Mouse (Mus musculus) midbrain, embryonic 16.5 days (tissue): ENCODE measurements around the gene Sult2b1. TPM values are rescaled to one million over a fixed set of nuclear protein-coding genes. Genes with fewer than 3 reads are reported as not detected.

Source experiments
- ATAC-seq: fragments of 200-750 bp; cut with Nextera tagmentation; 2 replicates; pipeline ENCODE4 v1.8.0; 2017; ENCODE audit warnings: moderate TSS enrichment
- H3K27ac ChIP-seq: fragments of 300-500 bp; sonication (generic); 2 replicates; pipeline ENCODE4 v1.5.1; 2014; ENCODE audit warnings: mild to moderate bottlenecking, low read length, mixed read lengths
- H3K27me3 ChIP-seq: fragments of 300-500 bp; sonication (generic); 2 replicates; pipeline ENCODE4 v1.6.1; 2014; ENCODE audit warnings: low read depth, low read length, mixed read lengths; ENCODE audit not compliant: control insufficient read depth, insufficient read depth
- H3K36me3 ChIP-seq: fragments of 300-500 bp; sonication (generic); 2 replicates; pipeline ENCODE4 v1.6.1; 2014; ENCODE audit warnings: mild to moderate bottlenecking, low read length, moderate library complexity, mixed read lengths; ENCODE audit not compliant: control insufficient read depth, insufficient read depth
- H3K4me1 ChIP-seq: fragments of 300-500 bp; sonication (generic); 2 replicates; pipeline ENCODE4 v1.6.1; 2014; ENCODE audit warnings: mild to moderate bottlenecking, low read length, mixed read lengths; ENCODE audit not compliant: control insufficient read depth, insufficient read depth
- H3K4me2 ChIP-seq: fragments of 300-500 bp; sonication (generic); 2 replicates; pipeline ENCODE4 v1.6.1; 2014; ENCODE audit warnings: mild to moderate bottlenecking, low read length, mixed read lengths
- H3K4me3 ChIP-seq: fragments of 300-500 bp; sonication (generic); 2 replicates; pipeline ENCODE4 v1.5.1; 2014; ENCODE audit warnings: low read depth, mild to moderate bottlenecking, low read length, moderate library complexity, mixed read lengths
- H3K9ac ChIP-seq: fragments of 300-500 bp; sonication (generic); 2 replicates; pipeline ENCODE4 v1.6.1; 2014; ENCODE audit warnings: low read depth, low read length, mixed read lengths
- H3K9me3 ChIP-seq: fragments of 300-500 bp; sonication (generic); replicated peaks from 2 replicates; pipeline ENCODE4 v1.6.1; 2014; ENCODE audit warnings: mild to moderate bottlenecking, low read length, mixed read lengths; ENCODE audit not compliant: control insufficient read depth, poor library complexity, severe bottlenecking
- WGBS: fragments of 180-500 bp; shearing (Covaris S2); extraction: QIAGEN DNeasy Blood & Tissue Kit; methylation state at CpG from one replicate; pipeline ENCODE4 v1.1.7; 2014; 5-methylcytosine and 5-hydroxymethylcytosine counted together
- polyA plus RNA-seq: library from polyadenylated mRNA; unstranded; fragments of >200 nt; fragmentation: Nextera tagmentation; extraction: Ambion mirVana; gene quantifications from 2 replicates; pipeline ENCODE4 v1.2.1, GENCODE M21; 2015

Gene Sult2b1
- polyA plus RNA-seq, 1 experiment from 2014 or later = 6.4 TPM

GRCm38 (mm10) chr7:45704730-45705442, 79.6 kb downstream of the Sult2b1 start, which contains the start of gene Dbp:
Gene Dbp, plus strand, starts transcription at chr7:45705088.
- Histone ChIP-seq H3K4me3 (peak within 1 kb of the TSS; percentile 62), H3K4me2 (peak within 1 kb of the TSS; percentile 98)
- WGBS = 0% methylated on average over 36 of the region's 36 CpGs

DNA sequence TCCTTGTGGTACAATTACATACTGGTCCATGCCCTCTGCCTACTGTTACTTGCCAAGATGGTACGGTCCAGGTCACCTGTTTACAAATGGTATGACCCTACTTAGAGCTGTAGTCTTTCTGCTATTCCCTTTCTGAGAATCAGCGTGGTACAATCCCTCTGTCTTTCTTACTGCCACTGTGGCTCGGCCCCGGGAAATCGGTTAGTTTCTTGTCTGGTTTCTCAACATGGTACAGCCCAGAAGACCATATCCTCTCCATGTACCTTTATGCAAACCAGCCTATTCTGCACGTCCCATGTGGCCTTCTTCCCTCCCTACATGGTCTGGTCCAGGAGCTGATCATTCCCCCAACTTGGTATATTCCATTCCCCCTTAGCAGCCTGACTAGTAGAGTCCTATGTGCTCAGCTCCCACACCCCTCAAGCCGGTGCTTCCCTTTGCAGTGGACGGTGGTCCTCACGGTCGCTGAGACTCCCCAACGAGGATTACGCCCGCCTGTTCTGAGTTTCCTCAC, 80.4 kb downstream of the Sult2b1 start:
- H3K4me3 ChIP-seq = peak overlapping the region; percentile 62
- peak; percentile 61 for ATAC-seq
- peak overlapping the region; percentile 98 for H3K4me2 ChIP-seq
- WGBS = under 1% methylated on average over 13 of the region's 13 CpGs
- peaks cover 67% of the 10 kb centered on the region for H3K4me1 ChIP-seq
- peak overlapping the region; percentile 62 for H3K9ac ChIP-seq
- H3K27me3 ChIP-seq = no peaks in the 10 kb centered on the region
- peak overlapping the region; percentile 86 for H3K27ac ChIP-seq
- no peaks in the 10 kb centered on the region for H3K9me3 ChIP-seq
- no peaks in the 10 kb centered on the region for H3K36me3 ChIP-seq

More at GRCm38 (mm10) chr7:45704730-45705442, 79.6 kb downstream of the Sult2b1 start, which contains the start of gene Dbp:
- peaks cover 72% of the 10 kb centered on the region for H3K4me1 ChIP-seq
- H3K9me3 ChIP-seq = no peaks in the 10 kb centered on the region
- H3K27me3 ChIP-seq = no peaks in the 10 kb centered on the region
- H3K9ac ChIP-seq = peak within 1 kb of the TSS; percentile 84
- H3K36me3 ChIP-seq = peaks cover under 1% of the 10 kb centered on the region; the same call in 1 of the 2 replicates
- peak; percentile 82 for ATAC-seq
- H3K27ac ChIP-seq = peak within 1 kb of the TSS; percentile 86

- Histone ChIP-seq H3K9ac (peak overlapping the region; percentile 62), H3K36me3 (no peaks in the 10 kb centered on the region), H3K27me3 (0 out of 2 replicates have a peak, but pooled peaks cover under 1% of the 10 kb centered on the region), H3K4me3 (peak overlapping the region; percentile 62), H3K4me1 (peaks cover 63% of the 10 kb centered on the region), H3K9me3 (no peaks in the 10 kb centered on the region), H3K27ac (peak overlapping the region; percentile 86), H3K4me2 (peak overlapping the region; percentile 98)
- no peak; the same call in 1 of the 2 replicates for ATAC-seq
- 30% methylated on average over 12 of the region's 12 CpGs for WGBS
These were observed 80.9 kb downstream of the Sult2b1 start for GRCm38 (mm10) chr7:45703521-45704033.

- H3K4me2 ChIP-seq = peak overlapping the region; percentile 98
- WGBS = 90% methylated on average over 17 of the region's 17 CpGs
- H3K9ac ChIP-seq = peak overlapping the region; percentile 62
- H3K27ac ChIP-seq = peak overlapping the region; percentile 86
- peaks cover 3% of the 10 kb centered on the region; the same call in 1 of the 2 replicates for H3K27me3 ChIP-seq
- H3K4me1 ChIP-seq = peaks cover 61% of the 10 kb centered on the region
- ATAC-seq = no peak
- peak overlapping the region; percentile 62 for H3K4me3 ChIP-seq
- H3K36me3 ChIP-seq = no peaks in the 10 kb centered on the region
- H3K9me3 ChIP-seq = no peaks in the 10 kb centered on the region
These were observed 81.5 kb downstream of the Sult2b1 start for GRCm38 (mm10) chr7:45702809-45703520.

DNA sequence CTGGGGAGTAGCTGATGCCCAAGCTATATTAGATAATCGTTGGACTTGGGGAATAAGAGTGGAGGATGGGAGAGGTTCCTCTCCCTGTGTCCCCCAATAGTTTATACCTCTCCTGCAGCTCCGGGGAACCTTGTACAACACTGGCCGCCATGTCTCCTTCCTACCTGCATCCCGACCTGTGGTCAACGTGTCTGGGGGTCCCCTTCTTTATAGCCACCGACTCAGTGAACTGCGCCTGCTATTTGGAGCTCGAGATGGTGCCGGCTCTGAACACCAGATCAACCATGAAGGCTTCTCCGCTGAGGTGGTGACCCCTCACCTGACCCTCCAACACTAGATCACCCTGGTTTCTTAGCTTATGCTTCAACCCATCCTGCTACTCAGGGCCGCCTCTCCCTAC, 82.2 kb downstream of the Sult2b1 start:
- Histone ChIP-seq H3K9me3 (no peaks in the 10 kb centered on the region), H3K27ac (no peak overlapping the region), H3K4me2 (no peak overlapping the region; the same call in 1 of the 2 replicates), H3K36me3 (no peaks in the 10 kb centered on the region), H3K9ac (no peak overlapping the region; the same call in 1 of the 2 replicates), H3K4me3 (no peak overlapping the region), H3K4me1 (peaks cover 55% of the 10 kb centered on the region), H3K27me3 (peaks cover 3% of the 10 kb centered on the region; the same call in 1 of the 2 replicates)
- WGBS = 94% methylated on average over 11 of the region's 11 CpGs
- no peak for ATAC-seq

- H3K4me1 ChIP-seq = peaks cover 50% of the 10 kb centered on the region
- H3K4me3 ChIP-seq = no peak overlapping the region; the same call in 1 of the 2 replicates
- peak overlapping the region; percentile 81 for H3K4me2 ChIP-seq
- no peak for ATAC-seq
- no peaks in the 10 kb centered on the region for H3K9me3 ChIP-seq
- 83% methylated on average over 11 of the region's 11 CpGs for WGBS
- no peaks in the 10 kb centered on the region for H3K36me3 ChIP-seq
- H3K27ac ChIP-seq = no peak overlapping the region
- peaks cover 3% of the 10 kb centered on the region; the same call in 1 of the 2 replicates for H3K27me3 ChIP-seq
- no peak overlapping the region for H3K9ac ChIP-seq
These were observed 82.9 kb downstream of the Sult2b1 start for GRCm38 (mm10) chr7:45701607-45702006.

- Histone ChIP-seq H3K36me3 (no peaks in the 10 kb centered on the region), H3K4me2 (peak overlapping the region; percentile 81), H3K4me3 (peak overlapping the region; percentile 59), H3K27ac (peak overlapping the region; percentile 87), H3K9ac (peak overlapping the region; percentile 58), H3K9me3 (no peaks in the 10 kb centered on the region), H3K4me1 (peaks cover 45% of the 10 kb centered on the region), H3K27me3 (peaks cover 3% of the 10 kb centered on the region; the same call in 1 of the 2 replicates)
- ATAC-seq = no peak
- WGBS = 26% methylated on average over 11 of the region's 11 CpGs
These were observed 83.4 kb downstream of the Sult2b1 start for GRCm38 (mm10) chr7:45701072-45701471.

DNA sequence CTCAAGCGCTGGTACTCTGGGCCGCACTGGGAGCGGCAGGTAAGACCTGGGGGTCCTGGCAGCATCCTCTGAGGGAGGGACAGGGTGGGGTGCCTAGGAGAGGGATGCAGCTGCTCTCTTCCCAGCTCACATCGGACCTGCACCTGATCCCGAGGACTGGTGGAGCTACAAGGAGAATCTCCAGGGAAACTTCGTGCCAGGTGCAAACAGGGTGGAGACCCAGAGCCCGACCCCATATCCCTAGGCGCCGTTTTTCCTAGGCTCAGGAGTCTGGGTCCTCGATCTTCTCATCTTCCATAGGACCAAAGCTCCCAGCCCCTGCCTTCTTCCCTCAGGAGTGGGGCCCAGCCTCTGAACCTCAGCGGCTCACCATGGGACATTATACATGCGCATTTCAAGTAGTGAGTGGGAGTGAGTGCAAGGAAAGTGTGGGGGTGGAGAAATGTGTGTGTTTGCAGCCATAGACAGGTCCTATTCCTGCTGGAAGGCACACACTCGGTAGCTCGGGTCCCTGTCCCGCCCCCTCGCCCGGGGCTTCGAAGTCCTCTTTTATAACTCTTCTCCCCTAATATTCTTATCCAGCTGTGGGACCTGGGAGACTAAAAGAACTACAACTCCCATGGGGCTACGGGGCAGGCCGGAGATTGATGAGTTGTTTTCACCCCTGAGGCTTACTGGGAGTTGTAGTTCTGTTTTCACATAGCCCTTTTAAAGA, 84.0 kb downstream of the Sult2b1 start:
- peaks cover 3% of the 10 kb centered on the region; the same call in 1 of the 2 replicates for H3K27me3 ChIP-seq
- H3K4me3 ChIP-seq = peak overlapping the region; percentile 59
- H3K4me2 ChIP-seq = peak overlapping the region; percentile 81
- H3K9ac ChIP-seq = peak overlapping the region; percentile 78
- no peaks in the 10 kb centered on the region for H3K9me3 ChIP-seq
- WGBS = under 1% methylated on average over 19 of the region's 20 CpGs
- H3K36me3 ChIP-seq = no peaks in the 10 kb centered on the region
- peak; percentile 4; the same call in 1 of the 2 replicates for ATAC-seq
- H3K27ac ChIP-seq = peak overlapping the region; percentile 87
- peaks cover 38% of the 10 kb centered on the region for H3K4me1 ChIP-seq
